Mouse (Mus musculus) embryonic facial prominence, embryonic 13.5 days (tissue): Measurements from ENCODE around the gene Hs6st3. TPM values are rescaled to one million over a fixed set of nuclear protein-coding genes. Genes with fewer than 3 reads are reported as not detected.
A peak's percentile ranks its signal among the peaks of the same experiment; 100 is the strongest.

Source experiments
- ATAC-seq: fragments of 200-750 bp; cut with Nextera tagmentation; 2 replicates; pipeline ENCODE4 v1.8.0; 2017; ENCODE audit warnings: low read depth; ENCODE audit not compliant: insufficient number of reproducible peaks, insufficient read depth, low FRiP score, low TSS enrichment
- H3K27ac ChIP-seq: fragments of 300-500 bp; sonication (generic); 2 replicates; pipeline ENCODE4 v1.5.1; 2015; ENCODE audit warnings: moderate library complexity, mild to moderate bottlenecking, inconsistent platforms
- H3K27me3 ChIP-seq: fragments of 300-500 bp; sonication (generic); 2 replicates; pipeline ENCODE4 v1.6.1; 2015; ENCODE audit warnings: mild to moderate bottlenecking, inconsistent platforms
- H3K36me3 ChIP-seq: fragments of 300-500 bp; sonication (generic); 2 replicates; pipeline ENCODE4 v1.6.1; 2015; ENCODE audit warnings: mild to moderate bottlenecking, inconsistent platforms
- H3K4me1 ChIP-seq: fragments of 300-500 bp; sonication (generic); 2 replicates; pipeline ENCODE4 v1.6.1; 2015; ENCODE audit warnings: inconsistent platforms
- H3K4me2 ChIP-seq: fragments of 300-500 bp; sonication (generic); 2 replicates; pipeline ENCODE4 v1.6.1; 2015; ENCODE audit warnings: moderate library complexity, mild to moderate bottlenecking, inconsistent platforms
- H3K4me3 ChIP-seq: fragments of 300-500 bp; sonication (generic); 2 replicates; pipeline ENCODE4 v1.5.1; 2015; ENCODE audit warnings: mild to moderate bottlenecking, inconsistent platforms
- H3K9ac ChIP-seq: fragments of 300-500 bp; sonication (generic); 2 replicates; pipeline ENCODE4 v1.6.1; 2015; ENCODE audit warnings: mild to moderate bottlenecking, inconsistent platforms
- H3K9me3 ChIP-seq: fragments of 300-500 bp; sonication (generic); 2 replicates; pipeline ENCODE4 v1.6.1; 2016; ENCODE audit warnings: inconsistent platforms
- WGBS: fragments of 180-500 bp; shearing (Covaris S2); methylation state at CpG from one replicate; pipeline ENCODE4 v1.1.7; 2015; ENCODE audit warnings: mixed read lengths; 5-methylcytosine and 5-hydroxymethylcytosine counted together
- polyA plus RNA-seq: library from polyadenylated mRNA; unstranded; fragments of >200 nt; fragmentation: Nextera tagmentation; extraction: Ambion mirVana; gene quantifications from 2 replicates; pipeline ENCODE4 v1.2.1, GENCODE M21; 2015

Gene Hs6st3
- polyA plus RNA-seq, 1 experiment from 2014 or later: 0.27 TPM

- Histone ChIP-seq H3K4me2 (no peak overlapping the region), H3K9ac (no peak overlapping the region), H3K9me3 (no peaks in the 10 kb centered on the region), H3K4me1 (no peaks in the 10 kb centered on the region), H3K27me3 (no peaks in the 10 kb centered on the region), H3K4me3 (no peak overlapping the region), H3K36me3 (no peaks in the 10 kb centered on the region), H3K27ac (no peak overlapping the region)
- no peak for ATAC-seq
- 95% methylated on average over 4 of the region's 4 CpGs for WGBS
Measured at GRCm38 (mm10) chr14:119873617-119874016, 735.5 kb downstream of the Hs6st3 start.

DNA sequence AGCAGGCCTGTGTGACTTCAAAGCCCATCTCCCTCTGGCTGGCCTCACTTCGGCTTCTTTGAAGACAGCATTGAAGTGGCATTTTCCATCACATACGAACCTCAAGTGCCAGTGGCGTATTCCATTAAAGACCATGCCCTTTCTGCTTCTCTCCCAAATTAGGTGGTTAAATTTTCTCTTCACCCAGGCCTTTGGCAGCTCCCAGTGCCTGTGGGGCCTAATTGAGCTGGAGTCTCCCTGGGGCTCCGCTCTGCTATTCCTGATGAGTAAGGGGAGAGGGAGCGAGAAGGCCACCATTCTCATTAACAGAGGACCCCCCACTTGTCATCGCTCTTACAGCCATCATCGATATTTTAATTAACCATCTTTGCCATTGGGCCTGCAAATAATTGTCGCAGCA is 754.8 kb downstream of the Hs6st3 start:
- 87% methylated on average over 8 of the region's 8 CpGs for WGBS
- H3K4me3 ChIP-seq: no peak overlapping the region
- H3K27me3 ChIP-seq: no peaks in the 10 kb centered on the region
- H3K27ac ChIP-seq: no peak overlapping the region
- H3K4me1 ChIP-seq: no peaks in the 10 kb centered on the region
- no peak for ATAC-seq
- no peak overlapping the region for H3K4me2 ChIP-seq
- H3K36me3 ChIP-seq: no peaks in the 10 kb centered on the region
- no peak overlapping the region for H3K9ac ChIP-seq
- 0 out of 2 replicates have a peak, but pooled peaks cover 3% of the 10 kb centered on the region for H3K9me3 ChIP-seq

- Histone ChIP-seq H3K27me3 (no peaks in the 10 kb centered on the region), H3K4me3 (no peak overlapping the region), H3K9me3 (no peaks in the 10 kb centered on the region), H3K4me1 (no peaks in the 10 kb centered on the region), H3K36me3 (no peaks in the 10 kb centered on the region), H3K27ac (no peak overlapping the region), H3K9ac (no peak overlapping the region), H3K4me2 (no peak overlapping the region)
- no peak for ATAC-seq
- 88% methylated on average over 8 of the region's 8 CpGs for WGBS
Measured at GRCm38 (mm10) chr14:119895097-119895496, 757.0 kb downstream of the Hs6st3 start.

- no peaks in the 10 kb centered on the region for H3K27me3 ChIP-seq
- WGBS: 32% methylated on average over 10 of the region's 10 CpGs
Measured at GRCm38 (mm10) chr14:119895765-119896465, 757.8 kb downstream of the Hs6st3 start.

DNA sequence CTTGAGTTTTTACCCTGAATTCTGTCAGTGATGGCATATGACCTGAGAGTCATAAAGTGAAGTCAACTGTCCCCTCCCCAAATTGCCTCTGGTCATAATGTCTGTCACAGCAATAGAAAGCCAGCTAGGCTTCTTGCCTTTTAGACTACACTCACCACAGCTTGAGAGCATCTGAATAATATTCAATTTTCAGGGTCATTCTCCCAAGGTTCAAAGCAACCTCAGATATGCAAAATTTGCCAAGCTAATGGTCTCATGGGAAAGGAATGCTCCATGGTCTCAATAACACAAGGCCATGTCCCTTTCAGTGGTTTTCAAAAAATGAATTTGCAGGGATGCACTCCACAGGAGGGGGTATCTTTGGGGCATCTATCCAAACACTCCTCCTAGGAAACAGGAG is 764.3 kb downstream of the Hs6st3 start:
- Histone ChIP-seq H3K4me3 (no peak overlapping the region), H3K27ac (no peak overlapping the region), H3K4me2 (no peak overlapping the region), H3K9ac (no peak overlapping the region), H3K4me1 (no peaks in the 10 kb centered on the region), H3K27me3 (no peaks in the 10 kb centered on the region), H3K36me3 (no peaks in the 10 kb centered on the region), H3K9me3 (no peaks in the 10 kb centered on the region)
- ATAC-seq: no peak

More at GRCm38 (mm10) chr14:119895765-119896465, 757.8 kb downstream of the Hs6st3 start:
- no peaks in the 10 kb centered on the region for H3K36me3 ChIP-seq
- H3K9ac ChIP-seq: no peak overlapping the region
- no peak for ATAC-seq
- no peak overlapping the region for H3K4me2 ChIP-seq
- no peak overlapping the region for H3K4me3 ChIP-seq
- no peaks in the 10 kb centered on the region for H3K9me3 ChIP-seq
- no peak overlapping the region for H3K27ac ChIP-seq
- H3K4me1 ChIP-seq: no peaks in the 10 kb centered on the region

- peak overlapping the region; percentile 45; the same call in 1 of the 2 replicates for H3K27ac ChIP-seq
- H3K9me3 ChIP-seq: no peaks in the 10 kb centered on the region
- peak overlapping the region; percentile 38 for H3K4me2 ChIP-seq
- H3K4me3 ChIP-seq: no peak overlapping the region
- H3K9ac ChIP-seq: no peak overlapping the region
- 43% methylated on average over 13 of the region's 13 CpGs for WGBS
- peaks cover 9% of the 10 kb centered on the region; the same call in 1 of the 2 replicates for H3K4me1 ChIP-seq
- no peak for ATAC-seq
- H3K36me3 ChIP-seq: no peaks in the 10 kb centered on the region
- H3K27me3 ChIP-seq: no peaks in the 10 kb centered on the region
Measured at GRCm38 (mm10) chr14:119908032-119908675, 770.0 kb downstream of the Hs6st3 start.

- Histone ChIP-seq H3K4me3 (no peak overlapping the region), H3K9ac (no peak overlapping the region), H3K4me1 (no peaks in the 10 kb centered on the region), H3K36me3 (no peaks in the 10 kb centered on the region), H3K27me3 (no peaks in the 10 kb centered on the region), H3K27ac (no peak overlapping the region), H3K4me2 (no peak overlapping the region), H3K9me3 (no peaks in the 10 kb centered on the region)
- WGBS: 72% methylated on average over 6 of the region's 6 CpGs
- no peak for ATAC-seq
Measured at GRCm38 (mm10) chr14:119914508-119914907, 776.4 kb downstream of the Hs6st3 start.

DNA sequence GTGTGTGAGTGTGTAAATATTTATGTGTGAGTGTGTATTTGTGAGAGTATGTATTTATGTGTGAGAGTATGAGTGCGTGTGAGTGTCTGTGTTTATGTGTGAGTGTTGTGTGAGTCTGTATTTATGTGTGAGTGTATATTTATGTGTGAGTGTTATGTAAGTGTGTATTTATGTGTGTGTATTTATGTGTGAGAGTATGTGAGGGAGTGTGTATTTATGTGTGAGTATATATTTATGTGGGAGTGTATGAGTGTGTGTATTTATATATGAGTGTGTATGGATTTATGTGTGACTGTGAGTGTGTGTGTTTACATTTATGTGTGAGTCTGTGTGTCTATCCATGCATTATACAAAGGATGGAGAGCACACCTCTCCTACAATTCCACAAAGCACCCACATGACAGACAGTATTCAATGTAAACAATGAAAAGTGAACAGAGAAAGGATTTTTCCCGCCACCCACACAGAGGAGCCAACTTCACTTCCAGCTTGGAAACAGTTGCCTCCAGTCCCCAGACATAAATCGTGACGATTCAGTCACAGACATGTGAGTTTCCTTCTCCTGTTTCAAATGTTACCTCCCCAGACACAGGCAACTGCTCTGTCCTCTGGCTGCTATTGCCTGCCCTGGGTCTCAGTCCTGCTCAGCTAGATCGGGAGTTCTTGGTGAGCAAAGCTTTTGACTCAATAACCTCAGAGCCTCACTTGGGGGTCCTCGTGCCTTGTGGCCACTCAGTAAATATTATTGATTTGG is 780.3 kb downstream of the Hs6st3 start:
- no peaks in the 10 kb centered on the region for H3K4me1 ChIP-seq
- H3K4me2 ChIP-seq: no peak overlapping the region
- no peak overlapping the region for H3K4me3 ChIP-seq
- H3K36me3 ChIP-seq: no peaks in the 10 kb centered on the region
- H3K9me3 ChIP-seq: no peaks in the 10 kb centered on the region
- H3K27ac ChIP-seq: no peak overlapping the region
- no peak for ATAC-seq
- H3K9ac ChIP-seq: no peak overlapping the region
- no peaks in the 10 kb centered on the region for H3K27me3 ChIP-seq
- 62% methylated on average over 6 of the region's 6 CpGs for WGBS

GRCm38 (mm10) chr14:119919177-119919576 is 781.0 kb downstream of the Hs6st3 start:
- Histone ChIP-seq H3K9me3 (no peaks in the 10 kb centered on the region), H3K4me1 (no peaks in the 10 kb centered on the region), H3K36me3 (no peaks in the 10 kb centered on the region), H3K4me3 (no peak overlapping the region), H3K27me3 (no peaks in the 10 kb centered on the region), H3K27ac (no peak overlapping the region), H3K9ac (no peak overlapping the region), H3K4me2 (no peak overlapping the region)
- no peak for ATAC-seq
- 68% methylated on average over 1 of the region's 1 CpGs for WGBS
